Mouse (Mus musculus): ENCODE data around the gene Olfr1280.

GRCm38 (mm10) chr2:111326220-111326619 is 12.4 kb downstream of the Olfr1280 start, which contains the start of gene Olfr1281:
- TF ChIP-seq CTCF (IDR thresholded peaks at IDR 0.05; ENCODE audit: borderline replicate concordance, extremely low read depth, insufficient read depth, insufficient read length) (no peak), POLR2A (IDR thresholded peaks at IDR 0.05; ENCODE audit: borderline replicate concordance, extremely low read depth, insufficient read depth, insufficient read length, poor library complexity, severe bottlenecking) (no peak)
